21 mouse cellular contexts compared by ENCODE assay signal in genomic region chr10:86052818-86053522, GRCm38 (mm10). TPM values are rescaled to one million over a fixed set of nuclear protein-coding genes. Genes with fewer than 3 reads are reported as not detected.
DNase-seq lines count a peak whose midpoint lies in the region; ATAC-seq and TF ChIP-seq lines count a peak whose summit lies in the region.
"Had no signal": no experiment of that assay in that cellular context is flagged by ENCODE, and none has a peak within 500 bp of the region (broad histone marks: within the 10 kb centered on the region; RNA-seq: fewer than 3 reads in every experiment).

No protein-coding gene starts in this region.

- H3K27me3 ChIP-seq in intestine, embryonic 14.5 days (replicated peaks; ENCODE audit: control insufficient read depth, insufficient read depth, low read length), result no peaks in the 10 kb centered on the region
- H3K27me3 ChIP-seq in intestine, postnatal 0 days (replicated peaks; ENCODE audit: control insufficient read depth, insufficient read depth, low read length), result no peaks in the 10 kb centered on the region
- H3K27me3 ChIP-seq in MEL (ENCODE audit: control insufficient read depth in 1 of 2, insufficient read depth in 2 of 2, low read length in 2 of 2), result no peaks in the 10 kb centered on the region
- H3K27me3 ChIP-seq in embryonic facial prominence, embryonic 10.5 days (replicated peaks; ENCODE audit: low read depth, poor library complexity, severe bottlenecking), result no peaks in the 10 kb centered on the region
- H3K27me3 ChIP-seq: heart, embryonic 12.5 days; limb, embryonic 15.5 days had no signal

- no peaks in the 10 kb centered on the region for H3K4me1 ChIP-seq in intestine, embryonic 14.5 days (replicated peaks; ENCODE audit: control insufficient read depth, insufficient read depth, low read length)
- H3K4me1 ChIP-seq in intestine, postnatal 0 days (replicated peaks; ENCODE audit: control insufficient read depth, insufficient read depth, low read length), result peaks cover 3% of the 10 kb centered on the region; the same call in 1 of the 2 replicates
- H3K4me1 ChIP-seq in MEL (ENCODE audit: control insufficient read depth in 1 of 2, insufficient read depth in 2 of 2, low read length in 2 of 2), result peaks cover 0 to 3% of the 10 kb centered on the region in 2 experiments; a peak in 2 of 4 replicates
- H3K4me1 ChIP-seq in embryonic facial prominence, embryonic 10.5 days, result peaks cover 11% of the 10 kb centered on the region
- H3K4me1 ChIP-seq: limb, embryonic 15.5 days had no signal

- no peaks in the 10 kb centered on the region for H3K9me3 ChIP-seq in intestine, embryonic 14.5 days (ENCODE audit: control insufficient read depth, low read length)
- no peaks in the 10 kb centered on the region for H3K9me3 ChIP-seq in intestine, postnatal 0 days (ENCODE audit: control insufficient read depth)
- H3K9me3 ChIP-seq in MEL (replicated peaks; ENCODE audit: insufficient read depth, low read length), result no peaks in the 10 kb centered on the region
- peaks cover 4% of the 10 kb centered on the region; the same call in 1 of the 2 replicates for H3K9me3 ChIP-seq in embryonic facial prominence, embryonic 10.5 days
- H3K9me3 ChIP-seq: limb, embryonic 15.5 days had no signal

- no peaks in the 10 kb centered on the region for H3K79me2 ChIP-seq in MEL (ENCODE audit: control insufficient read depth, insufficient read depth, low read length, poor library complexity)

- TF ChIP-seq EP300 in MEL (IDR thresholded peaks at IDR 0.05; ENCODE audit: low read depth in 1 of 2, low read length in 2 of 2), result peak in 1 of 2 experiments; percentile 63; a peak in 2 of 4 replicates

- ATAC-seq in intestine, embryonic 14.5 days (replicated peaks; ENCODE audit: low FRiP score, low TSS enrichment, low read depth), result no peak
- no peak for ATAC-seq in intestine, postnatal 0 days
- ATAC-seq in hematopoietic stem cell, adult 5-6 weeks (replicated peaks in 1 of 2; ENCODE audit: insufficient read depth in 1 of 2, low FRiP score in 2 of 2, low TSS enrichment in 1 of 2, low read depth in 1 of 2, poor library complexity in 2 of 2, severe bottlenecking in 2 of 2), result peak; percentile 54 to 71
- peak; percentile 84 for ATAC-seq in megakaryocyte, adult 5-6 weeks (ENCODE audit: poor library complexity, severe bottlenecking)
- ATAC-seq: forebrain, postnatal 0 days had no signal

- no peak overlapping the region for H3K4me2 ChIP-seq in intestine, embryonic 14.5 days (ENCODE audit: low read length)
- H3K4me2 ChIP-seq in intestine, postnatal 0 days (replicated peaks; ENCODE audit: low read depth), result no peak overlapping the region
- H3K4me2 ChIP-seq: heart, embryonic 12.5 days; limb, embryonic 15.5 days had no signal

- peak; percentile 49 for DNase-seq in intestine, embryonic 14.5 days (ENCODE audit: low spot score)
- DNase-seq in MEL (ENCODE audit: low read depth, low spot score), result peak; percentile 42
- no peak for DNase-seq in thymus, postnatal 36 days
- DNase-seq in embryonic facial prominence, embryonic 10.5 days (ENCODE audit: low spot score), result no peak
- DNase-seq: adrenal gland, adult 8-10 months; B cell, adult 2 months; cerebellum, adult 9-10 months; forebrain, postnatal 0 days; heart, postnatal 36 days; kidney, postnatal 10 days; layer of hippocampus, adult 9-11 months; lung, postnatal 36 days; midbrain, embryonic 14.5 days; right cerebral cortex, postnatal 4 days; thymus, adult 18-20 months had no signal

- H3K4me3 ChIP-seq in intestine, embryonic 14.5 days (ENCODE audit: low read depth, low read length), result no peak overlapping the region
- H3K4me3 ChIP-seq in intestine, postnatal 0 days (ENCODE audit: low read depth, low read length), result no peak overlapping the region
- H3K4me3 ChIP-seq in MEL (ENCODE audit: control insufficient read depth in 1 of 2, insufficient read depth in 1 of 2, low read depth in 2 of 2, low read length in 2 of 2), result no peak overlapping the region
- H3K4me3 ChIP-seq in embryonic facial prominence, embryonic 10.5 days, result no peak overlapping the region
- H3K4me3 ChIP-seq: heart, embryonic 12.5 days; limb, embryonic 15.5 days had no signal

- TF ChIP-seq CTCF in intestine, postnatal 0 days (IDR thresholded peaks at IDR 0.05; ENCODE audit: low read depth), result no peak
- no peak for TF ChIP-seq CTCF in MEL (IDR thresholded peaks at IDR 0.05 in 2 of 3, conservative IDR thresholded peaks at IDR 0.05 in 1 of 3; ENCODE audit: control insufficient read depth in 1 of 3, insufficient read depth in 1 of 3, low read depth in 2 of 3, low read length in 3 of 3, poor library complexity in 1 of 3, severe bottlenecking in 1 of 3)

- H3K9ac ChIP-seq in intestine, embryonic 14.5 days (ENCODE audit: low read length), result no peak overlapping the region
- H3K9ac ChIP-seq in intestine, postnatal 0 days (ENCODE audit: low read depth, low read length), result no peak overlapping the region
- no peak overlapping the region for H3K9ac ChIP-seq in MEL (ENCODE audit: control insufficient read depth, low read depth, low read length, poor library complexity, severe bottlenecking)
- H3K9ac ChIP-seq: forebrain, postnatal 0 days; heart, embryonic 12.5 days; limb, embryonic 15.5 days had no signal

- TF ChIP-seq RAD21 in MEL (IDR thresholded peaks at IDR 0.05; ENCODE audit: low read depth, low read length), result no peak

- 73% methylated on average over 10 of the region's 10 CpGs for WGBS in intestine, embryonic 14.5 days
- 70% methylated on average over 10 of the region's 10 CpGs for WGBS in intestine, postnatal 0 days
- 90% methylated on average over 10 of the region's 10 CpGs for WGBS in embryonic facial prominence, embryonic 10.5 days

- H3K36me3 ChIP-seq in intestine, embryonic 14.5 days (ENCODE audit: control insufficient read depth, insufficient read depth, low read length), result peaks cover 14% of the 10 kb centered on the region
- H3K36me3 ChIP-seq in intestine, postnatal 0 days (ENCODE audit: control insufficient read depth, insufficient read depth), result peaks cover 16% of the 10 kb centered on the region
- peaks cover 0 to 6% of the 10 kb centered on the region in 2 experiments; a peak in 3 of 4 replicates for H3K36me3 ChIP-seq in MEL (ENCODE audit: control insufficient read depth in 1 of 2, insufficient read depth in 2 of 2, low read length in 2 of 2)
- peaks cover 4% of the 10 kb centered on the region for H3K36me3 ChIP-seq in embryonic facial prominence, embryonic 10.5 days (replicated peaks)

- TF ChIP-seq POLR2A in MEL (IDR thresholded peaks at IDR 0.05; ENCODE audit: control insufficient read depth in 1 of 2, insufficient read depth in 1 of 2, low read depth in 1 of 2, low read length in 2 of 2, poor library complexity in 1 of 2), result no peak

- no peak overlapping the region for H3K27ac ChIP-seq in intestine, embryonic 14.5 days (ENCODE audit: low read depth)
- no peak overlapping the region for H3K27ac ChIP-seq in intestine, postnatal 0 days (ENCODE audit: low read depth, low read length)
- no peak overlapping the region for H3K27ac ChIP-seq in MEL (ENCODE audit: control insufficient read depth, low read depth, low read length)
- no peak overlapping the region for H3K27ac ChIP-seq in embryonic facial prominence, embryonic 10.5 days (replicated peaks)
- H3K27ac ChIP-seq: limb, embryonic 15.5 days had no signal

TF ChIP-seq in MEL, 35 proteins besides CTCF, POLR2A, EP300 and RAD21:
- peak; percentile 21; the same call in 1 of the 2 replicates for TF ChIP-seq TCF12 (IDR thresholded peaks at IDR 0.05; ENCODE audit: low read depth, low read length)
- TF ChIP-seq E2F4 (IDR thresholded peaks at IDR 0.05; ENCODE audit: borderline replicate concordance, low read depth, low read length), result no peak
- TF ChIP-seq USF1 (IDR thresholded peaks at IDR 0.05; ENCODE audit: low read depth, low read length), result 0 out of 2 replicates have a peak, but pooled peaks have one; percentile 7
- peak; percentile 62 for TF ChIP-seq TAL1 (IDR thresholded peaks at IDR 0.05; ENCODE audit: low read length)

RNA-seq across cellular contexts. Expression of gene Fbxo7, which starts 31.2 kb away (rescaled TPM):
- 28.5 and 31.0 TPM in 2 replicates for polyA plus RNA-seq in intestine, embryonic 14.5 days (2014; fragmentation: Nextera tagmentation; extraction: Ambion mirVana)
- polyA plus RNA-seq in intestine, postnatal 0 days (2015; fragmentation: Nextera tagmentation; extraction: Ambion mirVana), result 28.6 and 33.5 TPM in 2 replicates
- 23.2 and 24.5 TPM in 2 replicates for total RNA-seq in MEL (2012; rRNA removed)
- 100 to 1,000 TPM in 1 of 2 experiments, 10 to 100 TPM in 1; 34.8 to 131 TPM for polyA plus RNA-seq in MEL (2012; ENCODE audit: insufficient read depth in 1 of 2, insufficient read length in 2 of 2, low read depth in 1 of 2, low replicate concordance in 2 of 2, missing spikeins in 1 of 2)
- 24.6 and 27.3 TPM in 2 replicates for total RNA-seq in hematopoietic stem cell, adult 5-6 weeks (2017)
- 17.5 and 18.8 TPM in 2 replicates for total RNA-seq in megakaryocyte, adult 5-6 weeks (2015)
- 11.1 and 12.0 TPM in 2 replicates for total RNA-seq in megakaryocyte, adult 5-6 weeks (2017)
- 17.8 and 19.2 TPM in 2 replicates for polyA plus RNA-seq in embryonic facial prominence, embryonic 10.5 days (2016; fragmentation: Nextera tagmentation; extraction: Ambion mirVana)

RNA-seq across cellular contexts. Expression of gene Bpifc, which starts 41.3 kb away (rescaled TPM):
- 0.07 TPM in 1 of 2 replicates, not detected in the other for polyA plus RNA-seq in intestine, embryonic 14.5 days (2014; fragmentation: Nextera tagmentation; extraction: Ambion mirVana)
- not detected in 2 replicates for polyA plus RNA-seq in intestine, postnatal 0 days (2015; fragmentation: Nextera tagmentation; extraction: Ambion mirVana)
- total RNA-seq in MEL (2012; rRNA removed), result not detected in 2 replicates
- under 1 TPM in 1 of 2 experiments, not detected in 1; 0.03 TPM for polyA plus RNA-seq in MEL (2012; ENCODE audit: insufficient read depth in 1 of 2, insufficient read length in 2 of 2, low read depth in 1 of 2, low replicate concordance in 2 of 2, missing spikeins in 1 of 2)
- total RNA-seq in hematopoietic stem cell, adult 5-6 weeks (2017), result 1.6 and 2.6 TPM in 2 replicates
- 0.13 TPM in 1 of 2 replicates, not detected in the other for total RNA-seq in megakaryocyte, adult 5-6 weeks (2015)
- 0.07 TPM in 1 of 2 replicates, not detected in the other for total RNA-seq in megakaryocyte, adult 5-6 weeks (2017)
- polyA plus RNA-seq in embryonic facial prominence, embryonic 10.5 days (2016; fragmentation: Nextera tagmentation; extraction: Ambion mirVana), result 0.08 TPM in 1 of 2 replicates, not detected in the other
- total RNA-seq: gastrocnemius, adult 8-10 months; heart, postnatal 36 days had no signal
- polyA plus RNA-seq: heart, embryonic 12.5 days; midbrain, embryonic 14.5 days had no signal

Comparison
In these comparisons a context has a peak if more than half of its experiments do, and no peak if none do; other contexts are left out.
1. ATAC-seq: peak in hematopoietic stem cell, adult 5-6 weeks (2 of 2) and megakaryocyte, adult 5-6 weeks (single experiment); none in intestine, embryonic 14.5 days (single experiment) and intestine, postnatal 0 days (single experiment).
2. DNase-seq: peak in intestine, embryonic 14.5 days (single experiment) and MEL (single experiment); none in thymus, postnatal 36 days (0 of 2) and embryonic facial prominence, embryonic 10.5 days (single experiment).